Mouse (Mus musculus) heart, adult 2 months (tissue): ENCODE measurements at regions not wholly inside any gene's neighbourhood (a gene's known extent, or its start where the extent isn't known, plus 50 kb on each side); places are given as distances from the start of the nearest gene placed in this dataset.

Experiments
- CTCF ChIP-seq: fragments of 200-600 bp; IDR thresholded peaks from 2 replicates; pipeline ENCODE4 v1.8.1; 2022; ENCODE audit warnings: antibody characterized with exemption, mild to moderate bottlenecking, moderate library complexity
- EP300 ChIP-seq: fragments of 200-500 bp; IDR thresholded peaks from 2 replicates; pipeline ENCODE4 v1.6.1; 2011; ENCODE audit warnings: low read depth, low read length, control low read depth; ENCODE audit not compliant: insufficient read depth
- POLR2A ChIP-seq: fragments of 200-500 bp; IDR thresholded peaks from 2 replicates; pipeline ENCODE4 v1.6.1; 2011; ENCODE audit warnings: mild to moderate bottlenecking, low read depth, low read length, control low read depth; ENCODE audit not compliant: insufficient read depth

DNA sequence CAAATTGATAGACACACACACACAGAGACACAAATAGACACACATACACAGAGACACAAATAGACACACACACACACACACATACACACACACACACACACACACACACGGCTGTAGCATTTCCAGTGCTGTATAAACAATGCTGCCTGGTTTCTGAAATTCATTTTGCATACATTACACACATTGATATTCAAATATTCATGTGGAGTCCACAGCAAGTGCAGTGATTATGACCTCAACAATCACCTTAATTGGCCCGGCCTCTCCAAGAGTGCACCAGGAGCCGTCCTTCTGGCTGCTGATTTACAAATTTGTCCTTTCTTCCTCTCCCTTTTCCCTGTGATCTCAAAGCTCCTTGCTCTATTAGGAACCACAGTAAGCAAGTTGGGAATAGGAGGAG lies 61.2 kb upstream of the Lhx8 start:
- no peak for TF ChIP-seq CTCF
- no peak for TF ChIP-seq POLR2A
- TF ChIP-seq EP300, result no peak
